Mouse (Mus musculus): Measurements from ENCODE around the gene Cd200r3.

The Cd200r3 gene

DNA sequence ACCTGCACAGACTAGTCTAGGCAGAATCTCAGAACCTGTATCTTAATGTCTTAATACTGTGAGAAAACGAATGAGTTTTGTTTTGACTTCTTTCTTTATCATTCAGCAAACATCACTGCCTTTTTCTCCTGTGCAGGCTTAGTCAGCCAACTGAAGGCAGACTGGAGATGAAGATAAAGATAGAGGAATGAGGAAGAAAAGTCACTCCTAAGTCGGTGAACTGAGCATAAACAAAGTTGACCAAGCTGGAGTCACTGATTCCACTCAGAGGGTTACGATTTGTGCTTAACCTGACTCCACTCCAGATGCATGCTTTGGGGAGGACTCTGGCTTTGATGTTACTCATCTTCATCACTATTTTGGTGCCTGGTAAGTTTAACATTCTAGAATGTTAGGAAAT, at the start of gene Cd200r3:
Gene Cd200r3, plus strand, starts transcription at position 211 of the 400 bp plus-strand sequence.
- DNase-seq (ENCODE audit: low spot score in 2 of 2) = no peak

DNA sequence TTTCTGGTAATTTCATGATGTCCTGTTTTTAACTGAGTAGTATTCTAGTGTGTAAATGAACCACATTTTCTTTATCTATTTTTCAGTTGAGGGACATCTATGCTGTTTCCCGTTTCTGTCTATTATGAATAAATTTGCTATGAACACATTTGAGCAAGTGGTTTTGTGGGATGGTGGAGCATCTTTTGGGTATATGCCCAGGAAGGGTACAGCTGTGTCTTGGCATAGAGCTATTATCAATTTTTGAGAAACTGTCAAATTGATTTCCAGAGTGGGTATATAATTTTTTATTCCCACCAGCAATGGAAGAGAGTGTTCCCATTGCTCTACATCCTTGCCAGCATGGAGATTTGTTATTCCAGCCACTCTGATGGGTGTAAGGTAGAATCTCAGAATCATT, 11.5 kb upstream of the Cd200r3 start:
- DNase-seq (ENCODE audit: low spot score in 2 of 2) = no peak

DNA sequence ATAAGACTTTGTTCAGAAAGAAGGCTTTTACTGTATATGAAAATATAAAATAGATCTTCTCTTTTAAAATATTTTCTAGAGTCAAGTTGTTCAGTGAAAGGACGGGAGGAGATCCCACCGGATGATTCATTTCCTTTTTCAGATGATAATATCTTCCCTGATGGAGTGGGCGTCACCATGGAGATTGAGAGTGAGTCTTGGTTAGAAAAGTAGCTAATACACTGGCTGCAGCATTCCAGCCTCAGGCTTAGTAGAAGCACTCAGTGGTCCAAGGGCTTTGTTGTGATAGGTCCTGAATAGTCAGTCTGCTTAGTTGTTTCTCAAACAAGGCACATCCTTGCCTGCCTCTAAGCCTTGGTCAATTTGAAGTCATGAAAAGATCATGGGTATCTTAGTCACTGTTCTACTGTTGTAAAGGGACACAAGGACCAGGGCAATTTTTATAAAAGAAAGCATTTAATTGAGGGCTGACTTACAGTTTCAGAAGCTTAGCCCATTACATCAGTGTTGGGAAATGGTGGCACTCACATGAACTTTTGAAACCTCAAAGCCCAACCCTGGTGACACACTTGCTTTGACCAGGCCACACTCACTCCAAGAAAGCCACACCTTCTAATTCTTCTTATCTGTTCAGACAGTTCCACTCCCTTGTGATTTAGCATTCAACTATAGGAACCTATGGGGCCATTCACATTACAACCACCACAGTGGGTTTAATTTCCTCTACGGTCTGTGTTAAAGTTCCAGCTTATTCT, 8.1 kb downstream of the Cd200r3 start:
- no peak for DNase-seq (ENCODE audit: low spot score in 2 of 2)

DNA sequence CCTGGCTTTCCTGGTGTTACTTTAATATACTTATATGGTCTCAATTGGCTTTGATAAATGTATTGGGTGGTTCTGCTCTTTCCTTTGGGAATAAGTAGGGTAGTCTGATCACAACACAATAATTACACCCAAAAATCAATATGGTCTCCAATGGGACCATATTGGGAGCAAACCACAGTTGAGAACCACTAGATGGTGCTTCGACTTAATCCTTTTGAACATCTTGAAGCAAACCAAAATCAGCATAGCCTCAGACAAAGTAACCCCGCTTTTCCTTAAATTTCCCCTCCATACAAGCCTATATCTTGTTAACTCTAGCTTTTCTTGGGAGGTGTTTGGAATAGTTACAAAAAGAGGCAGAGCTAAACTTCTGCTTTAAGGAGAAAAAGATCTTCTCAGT, 18.8 kb downstream of the Cd200r3 start:
- DNase-seq (ENCODE audit: low spot score in 2 of 2) = no peak

DNA sequence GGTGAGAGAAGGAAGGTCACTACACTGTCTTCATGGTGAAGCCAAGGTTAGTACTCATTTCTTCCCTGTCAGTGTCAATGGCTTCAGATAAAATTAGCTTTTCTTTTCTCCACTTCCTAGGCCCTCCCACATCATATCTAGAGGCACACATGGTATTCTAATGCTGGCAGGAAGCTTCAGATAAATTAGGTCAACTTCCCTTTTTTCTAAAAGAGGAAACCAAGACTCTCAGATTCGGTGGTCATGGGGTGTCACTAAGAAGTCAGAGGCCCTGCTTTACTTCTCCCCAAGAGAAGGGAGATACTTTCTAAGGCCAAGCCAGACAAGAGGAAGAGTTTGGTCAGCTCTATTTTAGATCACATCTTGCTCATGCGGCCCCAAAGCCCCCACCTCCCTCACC, 19.3 kb downstream of the Cd200r3 start:
- no peak for DNase-seq (ENCODE audit: low spot score in 2 of 2)

DNA sequence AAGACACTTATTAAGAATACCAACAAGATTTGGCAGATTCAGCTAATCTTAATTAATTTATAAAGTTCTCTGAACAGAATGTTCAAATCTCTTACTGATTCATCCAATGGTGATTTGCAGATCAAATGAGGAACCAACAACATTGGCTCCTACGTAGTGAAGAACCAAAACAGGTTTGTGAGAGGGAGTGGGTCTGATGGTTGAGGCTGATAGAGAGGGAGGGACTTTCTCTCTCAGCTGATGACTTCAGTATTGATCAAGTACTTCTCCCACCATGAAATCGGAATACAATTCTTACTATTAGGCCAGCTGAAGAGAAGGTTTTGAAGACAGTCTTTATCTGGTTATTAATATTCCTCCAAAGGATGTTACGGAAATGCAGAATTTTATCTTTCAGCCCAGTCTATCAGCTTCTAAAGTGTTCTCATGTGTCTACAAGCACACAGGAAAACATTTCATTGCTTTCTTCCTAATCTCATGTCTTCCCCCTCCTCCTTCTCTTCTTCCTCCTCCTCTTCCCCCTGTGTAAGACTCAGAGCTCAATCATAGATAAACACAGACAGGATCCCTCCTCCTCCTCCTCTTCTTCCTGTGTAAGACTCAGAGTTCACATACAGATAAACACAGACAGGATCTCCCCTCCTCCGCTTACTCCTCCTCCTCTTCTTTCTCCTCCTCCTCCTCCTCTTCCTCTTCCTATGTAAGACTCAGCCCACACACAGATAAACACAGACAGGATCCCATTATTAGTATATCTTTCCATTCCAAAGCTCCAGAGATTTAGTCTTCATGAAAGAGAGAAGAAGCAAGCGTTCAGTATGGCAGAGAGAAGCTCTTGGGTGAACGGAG, 21.3 kb downstream of the Cd200r3 start:
- DNase-seq (ENCODE audit: low spot score in 2 of 2) = no peak

DNA sequence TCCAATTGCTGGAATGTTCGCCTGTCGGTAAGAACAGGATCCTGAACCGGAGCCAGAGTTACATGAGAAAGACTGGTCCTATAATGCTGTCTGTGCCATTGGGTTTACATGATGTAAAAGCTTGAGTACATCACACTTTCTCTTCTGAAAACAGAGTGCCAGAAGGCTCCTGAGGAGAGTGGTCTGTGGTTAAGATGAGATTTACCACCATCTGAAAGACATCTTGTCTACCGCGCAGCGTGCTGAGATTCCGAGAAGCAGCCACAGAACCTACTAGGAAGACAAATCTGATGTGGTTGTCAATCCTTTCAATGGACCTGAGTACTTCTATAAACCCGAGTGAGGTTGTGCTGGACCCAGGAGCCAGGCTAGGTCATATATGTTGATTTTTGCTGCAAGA, 21.9 kb downstream of the Cd200r3 start:
- no peak for DNase-seq (ENCODE audit: low spot score in 2 of 2)

DNA sequence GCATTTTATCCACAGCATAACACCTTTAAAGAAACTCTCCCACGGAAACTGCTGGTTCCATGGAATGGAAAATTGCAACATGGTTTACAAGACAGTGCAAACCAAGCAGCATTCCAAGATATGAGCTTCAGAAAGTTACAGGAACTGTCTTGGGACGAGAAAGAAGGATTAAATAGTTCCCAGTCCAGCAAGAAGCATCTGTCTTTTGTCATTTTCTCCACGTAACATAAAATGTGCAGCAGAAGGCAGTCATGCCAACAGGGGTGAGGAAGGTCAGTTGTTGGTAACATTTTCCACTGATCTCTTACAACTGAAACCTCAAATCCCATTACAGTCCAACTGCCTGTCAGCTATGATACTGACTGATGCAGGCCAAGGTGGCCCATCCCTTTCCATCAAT, 22.4 kb downstream of the Cd200r3 start:
- DNase-seq (ENCODE audit: low spot score in 2 of 2) = no peak

DNA sequence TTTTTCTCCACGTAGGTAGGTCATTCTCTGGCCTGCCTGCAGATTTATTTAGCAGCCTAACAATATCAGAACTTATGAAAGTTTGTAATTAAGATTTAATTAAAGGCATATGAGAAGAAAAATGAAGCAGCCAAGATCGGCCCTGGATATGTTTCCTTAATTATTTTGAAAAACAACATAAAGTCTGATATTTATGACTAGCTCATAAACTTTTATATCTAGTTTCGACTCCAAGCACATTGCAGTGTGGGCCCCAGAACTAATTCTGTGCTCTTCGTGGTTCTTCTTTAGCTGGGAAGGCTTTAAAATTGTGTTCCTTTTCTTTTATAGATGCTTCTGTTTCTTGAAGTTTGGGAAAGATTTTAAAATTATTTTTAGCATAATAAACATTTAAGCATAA, 23.4 kb downstream of the Cd200r3 start:
- no peak for DNase-seq (ENCODE audit: low spot score in 2 of 2)

DNA sequence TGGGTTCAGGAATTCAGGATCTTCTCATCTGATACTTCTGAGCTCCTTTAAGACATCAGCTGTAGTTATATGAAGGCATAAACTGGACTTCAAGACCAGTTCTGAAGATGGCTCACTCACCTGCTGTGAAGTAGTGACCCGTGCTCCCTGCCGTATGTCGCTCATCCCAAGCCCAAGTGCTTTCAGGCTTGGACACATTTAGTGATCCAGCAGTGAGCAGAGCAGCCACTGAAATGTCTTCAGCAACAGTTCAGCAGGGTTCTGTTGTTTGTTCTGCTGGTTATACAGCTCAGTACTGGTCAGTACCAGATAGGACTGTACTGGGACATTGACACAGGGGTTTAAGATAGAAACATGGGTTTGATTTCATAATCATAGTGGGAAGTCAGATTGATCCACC, 24.6 kb downstream of the Cd200r3 start:
- no peak for DNase-seq (ENCODE audit: low spot score in 2 of 2)

DNA sequence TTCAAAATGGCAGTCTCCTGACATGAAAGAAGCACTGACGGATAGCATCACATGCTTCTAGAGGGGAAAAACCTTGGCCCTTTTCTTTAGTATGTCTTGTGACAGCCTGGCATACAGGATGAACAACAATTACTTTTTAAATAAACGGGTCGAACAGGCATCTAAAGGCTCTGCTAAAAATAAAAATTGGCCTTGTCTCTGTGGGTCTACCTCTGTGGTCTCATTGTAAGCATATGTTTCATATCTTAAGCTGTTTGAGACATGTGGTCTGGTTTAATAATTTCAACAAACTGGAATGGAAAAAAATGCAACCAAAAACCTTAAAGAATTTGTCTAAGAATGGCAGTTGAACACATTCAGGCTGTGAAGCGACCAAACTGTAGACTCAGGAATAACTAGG, 27.4 kb downstream of the Cd200r3 start:
- DNase-seq (ENCODE audit: low spot score in 2 of 2) = no peak

DNA sequence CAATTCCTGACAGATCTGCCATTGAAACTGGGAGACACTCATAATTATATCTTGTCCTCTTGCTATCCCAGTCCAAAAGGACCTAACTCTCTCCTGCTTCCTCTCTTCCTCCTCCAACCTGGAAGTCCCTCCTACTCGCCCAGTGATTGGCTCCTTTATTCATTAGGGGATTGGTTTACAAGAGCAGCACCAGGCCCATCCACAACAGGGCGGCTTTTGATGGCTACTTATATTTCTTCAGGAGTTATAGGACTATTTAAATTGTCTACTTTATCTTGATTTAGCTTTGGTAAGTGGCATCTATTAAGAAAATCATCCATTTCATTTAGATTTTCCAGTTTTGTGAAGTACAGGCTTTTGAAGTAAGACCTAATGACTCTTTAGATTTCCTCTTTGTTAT, 30.6 kb downstream of the Cd200r3 start:
- no peak for DNase-seq (ENCODE audit: low spot score in 2 of 2)

DNA sequence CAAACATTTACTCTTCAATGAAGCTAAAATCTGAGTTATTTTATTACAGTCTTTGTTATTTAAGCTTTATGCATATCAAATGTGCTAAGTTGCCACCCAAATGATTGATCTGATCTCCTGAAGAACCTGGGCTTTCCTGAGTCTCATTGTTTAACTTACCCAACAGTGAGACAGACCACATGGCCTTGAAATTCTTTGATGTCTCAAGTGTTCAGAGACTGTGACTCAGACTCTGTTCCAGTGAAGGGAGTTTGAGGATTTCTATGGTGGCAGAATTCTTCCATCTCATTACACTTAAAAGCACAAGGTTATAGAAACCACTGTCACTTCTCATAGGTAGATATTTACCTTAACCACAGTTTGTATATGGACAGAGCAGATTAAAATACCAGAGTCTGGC, 32.6 kb downstream of the Cd200r3 start:
- DNase-seq (ENCODE audit: low spot score in 2 of 2) = no peak

DNA sequence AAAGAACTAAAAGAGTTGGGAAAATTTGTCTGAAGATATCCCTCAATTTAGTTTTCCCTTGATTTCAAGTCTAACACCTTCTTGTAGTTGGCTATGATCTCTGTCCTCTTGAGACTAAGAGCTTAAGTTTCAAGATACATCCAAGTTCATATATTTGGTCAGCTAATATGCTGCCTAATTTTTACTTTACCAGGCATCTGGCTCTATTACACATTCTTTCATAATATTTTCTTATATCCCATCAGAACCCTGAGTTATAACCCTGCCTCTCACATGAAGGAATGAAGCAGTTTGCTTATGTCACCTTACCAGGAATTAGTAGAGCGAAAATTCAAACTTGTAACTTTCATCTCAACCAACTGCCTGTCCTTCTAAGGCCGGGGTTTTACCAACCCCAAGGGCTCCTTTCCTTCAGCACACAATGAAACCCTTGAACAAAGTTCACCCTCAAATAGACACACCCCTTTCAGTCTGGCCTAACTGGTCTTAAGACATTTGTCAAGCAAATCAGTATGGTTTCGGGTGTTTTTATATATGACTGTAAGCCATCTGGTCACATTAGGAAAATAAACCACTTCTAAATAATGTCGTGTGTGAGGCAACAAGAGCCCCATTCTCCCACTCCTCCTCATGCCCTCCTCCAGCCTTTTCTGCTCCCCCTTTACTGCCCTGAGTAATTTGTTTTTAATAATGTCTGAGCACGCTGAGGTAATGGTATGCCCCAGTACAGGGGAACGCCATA, 33.6 kb downstream of the Cd200r3 start:
- DNase-seq (ENCODE audit: low spot score in 2 of 2) = no peak

DNA sequence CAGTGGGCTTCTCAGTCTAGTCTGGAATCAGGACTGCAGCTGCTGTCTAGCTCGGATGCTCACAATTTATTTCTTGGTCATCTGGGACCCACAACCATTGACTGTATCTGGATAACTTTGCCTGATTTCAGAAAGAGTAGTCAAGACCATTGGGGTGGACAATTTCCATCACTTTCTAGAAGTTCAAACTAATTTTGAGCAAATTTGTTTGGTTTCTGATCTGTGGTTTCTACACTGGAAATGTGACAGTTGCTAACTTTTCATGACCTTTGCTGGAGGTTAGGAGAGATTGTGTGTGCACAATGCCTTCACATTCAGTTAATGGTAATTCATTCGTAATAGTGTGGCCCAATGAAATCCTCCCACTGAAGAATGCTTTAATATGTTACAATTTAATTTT, 34.7 kb downstream of the Cd200r3 start:
- DNase-seq (ENCODE audit: low spot score in 2 of 2) = no peak

DNA sequence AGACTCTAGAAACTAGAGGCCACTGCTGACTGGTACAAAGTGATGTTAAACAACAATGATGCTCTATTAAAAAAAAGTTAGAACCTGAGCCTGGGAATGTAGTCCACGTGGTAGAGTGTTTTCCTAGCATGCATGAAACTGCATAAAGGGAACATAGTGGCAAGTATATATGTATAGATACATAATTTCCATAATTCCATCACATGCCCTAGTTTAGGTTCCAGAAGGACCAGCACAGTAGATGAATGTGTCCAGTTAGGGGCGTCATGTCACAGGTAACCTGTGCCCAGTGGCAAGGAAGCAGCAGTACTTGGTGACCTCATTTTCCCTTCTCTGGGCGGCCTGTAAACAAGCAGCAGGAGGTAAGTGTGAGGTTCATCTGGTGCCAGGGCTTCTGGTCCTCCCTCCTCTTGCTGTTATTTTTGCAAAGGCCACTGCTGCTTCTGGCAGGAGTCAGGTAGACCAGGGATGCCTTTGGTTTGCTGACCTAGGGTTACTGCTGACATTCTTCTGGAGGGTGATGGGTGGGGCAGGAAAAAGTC, 35.9 kb downstream of the Cd200r3 start:
- no peak for DNase-seq (ENCODE audit: low spot score in 2 of 2)

DNA sequence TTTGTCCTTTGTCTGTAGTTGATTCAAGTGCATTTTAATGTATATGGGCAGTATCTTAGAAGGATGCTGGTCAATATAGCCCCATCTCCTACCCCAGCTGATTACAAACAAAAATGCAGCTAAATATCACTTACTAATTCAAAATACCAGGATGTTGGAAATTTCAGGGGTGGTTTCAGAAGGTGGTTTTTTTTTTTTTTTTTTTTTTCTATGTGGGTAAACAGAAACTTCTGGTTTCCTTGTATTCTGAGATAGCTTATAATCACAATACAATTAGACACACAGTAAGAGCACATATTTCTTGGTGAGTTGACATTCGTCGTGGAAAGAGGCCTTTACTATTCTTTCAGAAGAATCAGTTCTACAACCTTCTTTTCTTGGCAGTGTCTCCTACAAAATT, 39.5 kb downstream of the Cd200r3 start:
- DNase-seq (ENCODE audit: low spot score in 2 of 2) = no peak

DNA sequence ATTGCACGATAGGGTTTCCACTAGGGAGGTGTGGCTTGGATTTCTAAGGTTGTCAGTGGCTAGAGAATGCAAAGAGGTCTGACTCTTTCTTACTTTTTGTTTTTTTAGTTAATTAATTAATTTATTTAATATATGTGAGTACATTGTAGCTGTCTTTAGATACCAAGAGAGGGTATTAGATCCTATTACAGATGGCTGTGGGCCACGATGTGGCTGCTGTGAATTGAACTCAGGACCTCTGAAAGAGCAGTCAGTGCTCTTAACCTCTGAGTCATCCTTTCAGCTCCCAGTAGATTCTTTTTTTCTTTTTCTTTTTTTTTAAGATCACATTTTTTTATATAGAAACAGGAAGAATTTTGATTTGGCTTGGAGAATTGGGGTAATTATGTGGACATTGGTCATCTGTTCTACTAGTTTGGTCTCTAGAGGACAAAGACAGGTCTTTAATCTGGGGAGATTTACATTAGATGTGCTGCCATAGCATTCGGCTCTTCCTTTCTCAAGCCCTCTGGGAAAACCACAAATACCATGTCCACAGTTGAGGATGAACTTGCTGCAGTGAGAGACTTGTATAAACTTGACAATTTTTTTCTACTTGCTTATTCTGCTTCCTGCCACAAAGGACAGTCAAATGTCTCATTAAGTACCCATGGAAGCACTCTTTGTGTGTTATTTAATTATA, 40.0 kb downstream of the Cd200r3 start:
- DNase-seq (ENCODE audit: low spot score in 2 of 2) = no peak

DNA sequence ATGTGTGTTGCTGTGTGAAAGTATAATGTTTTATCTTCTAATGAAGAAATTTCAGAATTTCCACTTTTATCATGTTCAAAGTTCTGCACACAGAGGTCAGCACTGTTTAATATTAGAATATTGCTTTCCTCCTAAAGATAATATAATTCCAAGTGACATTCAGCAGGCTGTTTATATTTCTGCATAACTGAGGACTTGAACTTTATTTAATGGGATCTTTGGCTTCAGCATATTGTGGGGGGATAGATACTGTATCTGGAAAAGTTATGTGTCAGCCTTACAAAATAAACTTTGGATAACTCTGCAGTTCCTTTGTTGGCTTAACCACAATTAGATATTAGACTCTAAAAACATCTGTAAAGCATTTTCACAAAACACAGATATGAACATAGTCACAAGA, 40.6 kb downstream of the Cd200r3 start:
- no peak for DNase-seq (ENCODE audit: low spot score in 2 of 2)

DNA sequence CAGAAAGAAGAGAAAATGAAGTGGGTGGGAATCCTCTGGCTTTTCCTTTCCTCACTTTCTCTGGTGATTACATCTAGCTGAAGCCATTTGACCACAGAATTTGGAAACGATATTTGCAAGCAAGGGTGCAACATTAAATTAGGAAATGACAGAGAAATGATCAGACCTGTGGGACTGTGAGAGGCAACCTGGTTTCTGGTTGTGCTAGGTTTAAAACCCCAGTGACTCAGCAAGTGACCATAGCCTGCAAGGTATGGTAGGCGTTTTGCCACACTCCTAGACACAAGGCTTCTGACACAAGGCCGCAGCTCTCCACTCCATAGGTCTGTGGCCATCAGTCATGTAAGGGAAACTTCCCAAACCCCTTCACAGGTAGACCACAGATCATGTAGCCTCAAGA, 41.4 kb downstream of the Cd200r3 start:
- no peak for DNase-seq (ENCODE audit: low spot score in 2 of 2)

DNA sequence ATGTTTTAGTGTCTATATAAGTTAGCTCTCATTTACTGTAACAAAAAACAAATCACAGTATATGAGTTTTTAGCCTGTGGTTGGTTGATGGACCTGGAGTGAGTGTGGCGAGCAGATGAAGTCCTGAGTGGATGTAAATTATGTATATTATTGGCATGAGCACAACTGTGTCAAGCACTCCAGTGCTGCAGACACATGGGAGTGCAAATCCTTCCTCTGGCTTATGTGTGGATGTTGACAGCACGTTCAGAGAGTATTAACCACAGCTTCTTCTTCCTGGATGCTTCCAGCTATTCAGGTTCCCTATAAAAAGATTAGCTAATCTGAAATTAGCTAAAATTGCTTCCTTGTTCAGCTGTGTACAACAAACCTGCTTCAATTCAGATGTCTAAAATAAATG, 42.6 kb downstream of the Cd200r3 start:
- DNase-seq (ENCODE audit: low spot score in 2 of 2) = no peak
